Mouse (Mus musculus): Measurements from ENCODE around the gene Kif1c. TPM values are rescaled to one million over a fixed set of nuclear protein-coding genes. Genes with fewer than 3 reads are reported as not detected.

The Kif1c gene
- polyA plus RNA-seq, 1 experiment from 2014 or later = 12.4 TPM

DNA sequence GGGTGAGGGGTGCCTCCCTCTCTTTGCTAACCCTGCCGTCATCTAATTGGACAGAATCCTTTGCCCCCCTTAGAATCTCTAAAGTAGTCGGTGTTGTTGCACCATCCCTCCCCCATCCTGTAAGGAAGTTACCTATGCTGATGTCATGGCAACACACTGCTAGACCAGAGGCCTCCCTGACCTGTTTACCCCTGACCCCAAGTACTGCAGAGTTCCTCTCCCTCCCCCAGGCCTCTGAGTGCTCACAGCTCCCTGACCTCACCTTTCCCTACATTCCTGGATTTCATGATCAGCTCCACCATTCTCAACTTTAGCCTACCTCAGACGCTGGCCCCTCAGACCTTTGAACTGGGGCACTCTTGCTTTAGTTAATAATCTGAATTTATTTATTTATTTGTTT is 5.8 kb downstream of the Kif1c start:
- DNase-seq = no peak
- Histone ChIP-seq H3K27ac (ENCODE audit: low read depth) (no peak overlapping the region), H3K9me3 (ENCODE audit: low read depth, low read length) (no peaks in the 10 kb centered on the region), H3K4me1 (ENCODE audit: insufficient read depth) (peaks cover 8% of the 10 kb centered on the region; the same call in 1 of the 2 replicates), H3K36me3 (ENCODE audit: insufficient read depth) (peaks cover 84% of the 10 kb centered on the region), H3K27me3 (ENCODE audit: insufficient read depth, low read length) (no peaks in the 10 kb centered on the region), H3K4me3 (ENCODE audit: low read depth, low read length) (no peak overlapping the region), H3K9ac (no peak overlapping the region), H3K4me2 (no peak overlapping the region)
- 71% methylated on average over 3 of the region's 3 CpGs for WGBS
- ATAC-seq (ENCODE audit: insufficient read depth) = no peak
- no peak for TF ChIP-seq CTCF (IDR thresholded peaks at IDR 0.05; ENCODE audit: low read depth)

DNA sequence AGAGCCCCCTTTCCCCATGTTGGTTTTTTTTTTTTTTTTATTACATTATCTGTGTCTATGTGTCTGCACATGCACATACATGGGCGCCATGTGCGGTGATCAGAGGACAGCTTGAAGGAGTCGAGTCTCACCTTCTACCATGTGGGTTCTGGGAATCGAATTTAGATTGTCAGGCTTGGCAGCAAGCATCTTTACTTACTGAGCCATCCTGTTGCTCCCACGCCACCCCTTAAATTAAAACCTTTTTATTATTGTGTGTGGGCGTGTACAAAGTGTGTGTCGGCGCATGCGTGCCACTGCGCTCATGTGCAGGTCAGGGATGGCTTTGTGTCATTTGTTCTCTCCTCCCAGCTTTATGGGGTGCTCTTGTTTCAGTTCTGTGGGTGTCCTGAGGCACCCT is 10.7 kb downstream of the Kif1c start:
- H3K4me1 ChIP-seq (ENCODE audit: insufficient read depth) = no peaks in the 10 kb centered on the region
- no peak for TF ChIP-seq CTCF (IDR thresholded peaks at IDR 0.05; ENCODE audit: low read depth)
- peaks cover 87% of the 10 kb centered on the region for H3K36me3 ChIP-seq (ENCODE audit: insufficient read depth)
- H3K9ac ChIP-seq = no peak overlapping the region
- no peak overlapping the region for H3K27ac ChIP-seq (ENCODE audit: low read depth)
- H3K4me2 ChIP-seq = no peak overlapping the region
- 85% methylated on average over 10 of the region's 10 CpGs for WGBS
- no peaks in the 10 kb centered on the region for H3K9me3 ChIP-seq (ENCODE audit: low read depth, low read length)
- no peak for DNase-seq
- H3K4me3 ChIP-seq (ENCODE audit: low read depth, low read length) = no peak overlapping the region
- H3K27me3 ChIP-seq (ENCODE audit: insufficient read depth, low read length) = no peaks in the 10 kb centered on the region
- ATAC-seq (ENCODE audit: insufficient read depth) = no peak

DNA sequence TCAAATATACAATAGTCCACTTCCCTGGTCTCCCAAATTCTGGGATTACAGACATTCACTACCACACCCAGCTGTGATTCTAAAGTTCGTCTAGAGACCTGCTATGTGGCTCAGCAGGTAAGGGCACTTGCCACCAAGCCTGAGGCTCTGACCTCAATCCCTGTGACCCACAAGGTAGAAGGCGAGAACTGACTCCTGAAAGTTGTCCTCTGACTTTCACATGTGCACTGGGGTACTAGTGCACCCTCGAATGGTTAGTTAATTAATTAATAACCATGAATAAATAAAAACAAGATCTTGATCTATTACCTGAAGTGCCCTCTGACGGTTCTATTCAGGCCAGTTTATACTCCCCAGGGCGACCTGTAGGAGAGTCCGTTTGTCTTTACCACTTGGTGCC is 12.9 kb downstream of the Kif1c start:
- no peak overlapping the region for H3K4me3 ChIP-seq (ENCODE audit: low read depth, low read length)
- no peaks in the 10 kb centered on the region for H3K27me3 ChIP-seq (ENCODE audit: insufficient read depth, low read length)
- no peak for DNase-seq
- no peak overlapping the region for H3K4me2 ChIP-seq
- 75% methylated on average over 6 of the region's 6 CpGs for WGBS
- no peak overlapping the region for H3K27ac ChIP-seq (ENCODE audit: low read depth)
- H3K9me3 ChIP-seq (ENCODE audit: low read depth, low read length) = no peaks in the 10 kb centered on the region
- no peak for ATAC-seq (ENCODE audit: insufficient read depth)
- TF ChIP-seq CTCF (IDR thresholded peaks at IDR 0.05; ENCODE audit: low read depth) = no peak
- peaks cover 87% of the 10 kb centered on the region for H3K36me3 ChIP-seq (ENCODE audit: insufficient read depth)
- H3K4me1 ChIP-seq (ENCODE audit: insufficient read depth) = no peaks in the 10 kb centered on the region
- H3K9ac ChIP-seq = no peak overlapping the region

DNA sequence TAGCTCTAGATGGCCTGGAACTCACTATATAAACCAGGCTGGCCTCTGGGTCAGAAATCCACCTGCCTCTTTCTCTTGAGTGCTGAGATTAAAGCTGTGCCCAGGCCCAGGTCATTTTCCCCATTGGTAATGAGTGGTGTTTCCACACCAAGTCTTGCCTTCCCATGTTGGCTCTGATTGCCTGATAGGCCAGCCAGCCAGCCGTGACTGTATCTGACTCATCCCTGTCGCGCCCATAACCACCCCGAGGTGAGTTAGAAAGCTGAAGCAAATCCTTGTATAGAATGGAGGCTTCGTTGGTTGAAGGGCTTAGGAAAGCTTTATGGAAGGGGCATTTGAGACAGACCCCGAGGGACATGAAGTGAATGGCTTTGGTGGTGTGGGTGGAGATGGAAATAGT is 15.5 kb downstream of the Kif1c start:
- H3K9me3 ChIP-seq (ENCODE audit: low read depth, low read length) = no peaks in the 10 kb centered on the region
- no peak overlapping the region for H3K4me2 ChIP-seq
- DNase-seq (no peak), ATAC-seq (ENCODE audit: insufficient read depth) (no peak)
- H3K4me1 ChIP-seq (ENCODE audit: insufficient read depth) = no peaks in the 10 kb centered on the region
- no peaks in the 10 kb centered on the region for H3K27me3 ChIP-seq (ENCODE audit: insufficient read depth, low read length)
- H3K36me3 ChIP-seq (ENCODE audit: insufficient read depth) = peaks cover 88% of the 10 kb centered on the region
- H3K4me3 ChIP-seq (ENCODE audit: low read depth, low read length) = no peak overlapping the region
- WGBS = 87% methylated on average over 6 of the region's 6 CpGs
- TF ChIP-seq CTCF (IDR thresholded peaks at IDR 0.05; ENCODE audit: low read depth) = no peak
- H3K9ac ChIP-seq = no peak overlapping the region
- no peak overlapping the region for H3K27ac ChIP-seq (ENCODE audit: low read depth)

DNA sequence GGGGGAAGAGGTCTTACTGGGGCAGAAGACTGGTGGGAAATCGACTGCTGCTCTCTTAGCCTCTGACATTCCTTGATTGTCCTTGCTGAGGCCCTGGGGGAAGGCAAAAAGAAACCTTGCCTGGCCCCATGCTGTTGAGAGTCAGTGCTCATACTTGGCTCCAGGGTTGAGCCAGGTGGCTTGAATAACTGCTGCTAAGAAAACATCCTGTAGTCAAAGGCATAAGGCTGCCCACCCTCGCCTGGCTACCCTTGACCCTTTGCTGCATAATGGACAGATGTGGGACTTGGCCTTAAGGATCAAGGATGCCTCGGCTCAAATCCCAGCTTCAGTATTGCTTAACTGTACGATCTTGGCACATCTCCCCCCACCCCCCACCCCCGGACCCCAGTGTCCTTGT is 18.1 kb downstream of the Kif1c start:
- no peak for ATAC-seq (ENCODE audit: insufficient read depth)
- no peaks in the 10 kb centered on the region for H3K27me3 ChIP-seq (ENCODE audit: insufficient read depth, low read length)
- DNase-seq = no peak
- H3K9me3 ChIP-seq (ENCODE audit: low read depth, low read length) = no peaks in the 10 kb centered on the region
- no peaks in the 10 kb centered on the region for H3K4me1 ChIP-seq (ENCODE audit: insufficient read depth)
- H3K4me2 ChIP-seq = no peak overlapping the region
- no peak for TF ChIP-seq CTCF (IDR thresholded peaks at IDR 0.05; ENCODE audit: low read depth)
- whole genome bisulfite sequencing = 75% methylated on average over 5 of the region's 5 CpGs
- H3K9ac ChIP-seq = no peak overlapping the region
- no peak overlapping the region for H3K4me3 ChIP-seq (ENCODE audit: low read depth, low read length)
- H3K36me3 ChIP-seq (ENCODE audit: insufficient read depth) = peaks cover 85% of the 10 kb centered on the region
- no peak overlapping the region for H3K27ac ChIP-seq (ENCODE audit: low read depth)

DNA sequence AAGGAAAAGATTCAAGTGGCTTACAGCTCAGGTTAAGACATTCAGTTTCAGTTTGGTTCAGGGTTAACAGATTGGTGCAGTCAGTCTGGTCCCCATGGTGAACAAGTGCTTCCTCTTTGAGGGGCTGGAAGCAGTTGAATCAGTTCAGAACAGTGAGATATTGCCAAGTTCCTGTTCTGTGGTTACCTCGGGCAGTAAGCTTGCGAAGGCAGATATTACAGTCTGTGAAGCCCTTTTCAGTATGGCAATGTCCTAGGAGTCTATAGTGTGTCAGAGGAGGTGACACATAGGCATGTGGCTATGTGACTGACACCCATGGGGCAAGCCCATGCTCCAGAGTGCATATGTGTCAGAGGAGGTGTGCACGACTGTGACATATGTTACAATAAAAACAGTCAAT is 20.2 kb downstream of the Kif1c start:
- ATAC-seq (ENCODE audit: insufficient read depth) (no peak), DNase-seq (no peak)
- Histone ChIP-seq H3K27me3 (ENCODE audit: insufficient read depth, low read length) (no peaks in the 10 kb centered on the region), H3K4me3 (ENCODE audit: low read depth, low read length) (no peak overlapping the region), H3K4me1 (ENCODE audit: insufficient read depth) (no peaks in the 10 kb centered on the region), H3K9me3 (ENCODE audit: low read depth, low read length) (no peaks in the 10 kb centered on the region), H3K9ac (no peak overlapping the region), H3K36me3 (ENCODE audit: insufficient read depth) (peaks cover 94% of the 10 kb centered on the region), H3K4me2 (no peak overlapping the region), H3K27ac (ENCODE audit: low read depth) (no peak overlapping the region)
- 89% methylated on average over 3 of the region's 3 CpGs for WGBS
- no peak for TF ChIP-seq CTCF (IDR thresholded peaks at IDR 0.05; ENCODE audit: low read depth)

DNA sequence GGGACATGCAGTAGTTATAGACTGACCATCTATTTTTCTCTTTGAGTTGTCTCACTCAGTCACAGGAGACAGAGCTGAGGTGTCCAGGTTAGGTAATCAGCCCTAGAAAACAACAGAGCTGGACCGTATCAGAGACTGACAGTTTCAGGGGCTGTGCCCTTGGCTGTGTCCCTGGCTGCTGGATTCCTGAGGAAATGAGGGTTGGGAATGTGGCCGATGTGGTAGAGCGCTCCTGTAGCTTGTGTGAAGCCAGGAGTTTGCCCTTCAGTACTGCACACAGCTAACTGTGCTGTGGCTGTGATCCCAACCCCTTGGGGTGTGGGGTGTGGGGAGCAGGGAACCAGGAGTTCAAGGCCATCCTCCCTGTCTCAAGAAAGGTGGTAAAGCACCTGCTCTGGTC is 20.7 kb downstream of the Kif1c start:
- Histone ChIP-seq H3K36me3 (ENCODE audit: insufficient read depth) (peaks cover 95% of the 10 kb centered on the region), H3K4me2 (no peak overlapping the region), H3K9ac (no peak overlapping the region), H3K4me1 (ENCODE audit: insufficient read depth) (no peaks in the 10 kb centered on the region), H3K27me3 (ENCODE audit: insufficient read depth, low read length) (no peaks in the 10 kb centered on the region), H3K9me3 (ENCODE audit: low read depth, low read length) (no peaks in the 10 kb centered on the region), H3K4me3 (ENCODE audit: low read depth, low read length) (no peak overlapping the region), H3K27ac (ENCODE audit: low read depth) (no peak overlapping the region)
- ATAC-seq (ENCODE audit: insufficient read depth) (no peak), DNase-seq (no peak)
- TF ChIP-seq CTCF (IDR thresholded peaks at IDR 0.05; ENCODE audit: low read depth) = no peak
- 97% methylated on average over 3 of the region's 3 CpGs for WGBS

DNA sequence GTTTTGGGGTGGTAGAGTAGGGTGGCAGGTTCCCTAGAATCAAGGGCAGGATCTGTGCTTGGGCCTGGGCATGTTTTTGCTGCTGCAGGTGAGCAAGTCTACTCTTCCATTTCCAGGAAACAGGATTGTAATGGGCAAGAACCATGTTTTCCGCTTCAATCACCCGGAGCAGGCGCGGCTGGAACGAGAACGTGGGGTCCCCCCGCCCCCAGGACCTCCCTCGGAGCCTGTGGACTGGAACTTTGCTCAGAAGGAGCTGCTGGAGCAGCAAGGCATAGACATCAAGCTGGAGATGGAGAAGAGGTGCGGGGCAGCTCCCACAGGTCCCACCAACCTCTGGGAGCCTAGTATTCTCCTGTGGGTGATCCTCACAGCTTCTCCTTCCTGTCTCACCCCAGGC is 24.4 kb downstream of the Kif1c start:
- no peaks in the 10 kb centered on the region for H3K27me3 ChIP-seq (ENCODE audit: insufficient read depth, low read length)
- H3K9me3 ChIP-seq (ENCODE audit: low read depth, low read length) = no peaks in the 10 kb centered on the region
- H3K4me1 ChIP-seq (ENCODE audit: insufficient read depth) = no peaks in the 10 kb centered on the region
- WGBS = 91% methylated on average over 9 of the region's 9 CpGs
- H3K4me2 ChIP-seq = no peak overlapping the region
- H3K27ac ChIP-seq (ENCODE audit: low read depth) = no peak overlapping the region
- DNase-seq = no peak
- no peak overlapping the region for H3K4me3 ChIP-seq (ENCODE audit: low read depth, low read length)
- no peak for ATAC-seq (ENCODE audit: insufficient read depth)
- H3K36me3 ChIP-seq (ENCODE audit: insufficient read depth) = peaks cover 89% of the 10 kb centered on the region
- TF ChIP-seq CTCF (IDR thresholded peaks at IDR 0.05; ENCODE audit: low read depth) = no peak
- no peak overlapping the region for H3K9ac ChIP-seq
